Mouse (Mus musculus): Measurements from ENCODE around the gene Olfr684.

Olfr684 gene

DNA sequence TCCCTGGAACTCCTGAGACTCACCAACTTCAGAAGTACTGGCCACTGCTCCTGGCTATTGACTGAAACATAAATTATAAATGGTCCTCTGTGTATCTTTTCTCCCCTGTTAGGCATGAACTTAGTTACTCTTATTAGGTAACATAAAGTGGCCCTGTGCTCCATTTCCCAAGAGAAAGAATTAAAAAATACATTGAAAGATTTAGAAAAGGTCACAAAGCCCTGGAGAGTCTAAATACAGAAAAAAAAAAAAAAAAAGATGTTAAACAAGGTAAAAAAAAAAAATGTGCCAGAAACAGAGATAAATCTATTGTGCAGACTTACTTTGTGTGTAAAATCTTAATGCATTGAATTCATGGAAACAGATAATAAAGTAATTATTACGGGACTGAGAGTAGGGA is at the start of gene Olfr684:
Gene Olfr684, minus strand, starts transcription at position 101 of the 400 bp plus-strand sequence.
- no peak for DNase-seq (ENCODE audit: low read depth)

DNA sequence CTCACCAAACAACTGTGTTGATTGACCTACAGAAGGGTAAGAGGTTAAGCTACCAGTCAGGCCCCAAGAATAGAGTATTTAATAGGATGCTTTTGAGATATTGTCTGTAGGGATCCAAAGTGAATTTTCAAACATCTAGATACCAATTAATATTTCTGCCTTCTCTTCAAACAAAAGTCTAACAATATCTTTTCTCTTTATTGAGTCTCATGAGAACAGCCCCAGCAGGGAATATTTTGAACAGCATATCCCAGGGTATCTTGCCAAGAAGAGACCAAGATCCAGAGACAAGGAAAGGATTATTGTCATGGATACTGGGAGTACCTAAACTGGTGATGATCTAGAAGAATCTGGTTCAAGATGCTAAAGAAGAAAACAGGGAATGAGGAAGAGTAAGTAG is 43.9 kb upstream of the Olfr684 start, which contains the start of gene Olfr686:
Gene Olfr686, minus strand, starts transcription at position 101 of the 400 bp plus-strand sequence.
- no peak for DNase-seq (ENCODE audit: low read depth)

DNA sequence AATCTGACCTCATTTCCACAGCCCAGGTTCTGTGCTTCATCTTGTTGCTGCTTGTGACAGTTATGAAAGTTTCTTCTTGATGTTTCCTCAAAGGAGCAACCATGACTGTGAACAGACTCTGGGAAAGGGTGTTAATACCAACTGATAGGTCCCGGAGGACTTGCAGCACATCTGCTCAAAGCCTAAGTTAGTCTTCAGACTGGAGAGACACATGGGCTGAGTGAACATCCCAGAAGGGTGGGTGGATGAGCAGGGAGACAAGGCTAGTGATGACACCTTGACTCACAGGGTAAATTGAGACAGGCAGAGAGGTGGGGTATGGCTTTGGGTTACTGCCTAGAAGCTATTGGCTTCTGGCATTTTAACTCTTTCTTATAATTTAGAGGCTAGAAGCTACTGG is 22.5 kb upstream of the Olfr684 start, which contains the start of gene Olfr685:
Gene Olfr685, minus strand, starts transcription at position 101 of the 400 bp plus-strand sequence.
- DNase-seq (ENCODE audit: low read depth), result no peak

DNA sequence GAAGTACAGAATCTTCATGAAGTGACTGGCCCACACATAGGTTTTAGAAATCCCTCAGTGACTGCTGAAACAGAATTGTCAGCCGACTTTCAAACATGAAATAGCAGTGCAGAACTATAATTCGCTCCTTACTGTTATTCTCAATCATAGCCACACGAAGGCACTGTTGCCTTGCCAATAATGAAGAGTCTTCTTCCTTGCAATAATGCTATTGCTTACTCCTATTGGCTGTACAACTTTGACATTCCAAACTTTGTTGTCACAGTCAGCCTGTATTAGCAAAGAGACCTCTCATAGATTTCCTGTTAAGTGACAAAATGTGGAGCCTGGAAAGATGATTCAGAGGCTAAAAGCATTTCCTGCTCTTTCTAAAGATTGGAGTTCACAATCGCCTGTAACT is 7.3 kb upstream of the Olfr684 start:
- no peak for DNase-seq (ENCODE audit: low read depth)

DNA sequence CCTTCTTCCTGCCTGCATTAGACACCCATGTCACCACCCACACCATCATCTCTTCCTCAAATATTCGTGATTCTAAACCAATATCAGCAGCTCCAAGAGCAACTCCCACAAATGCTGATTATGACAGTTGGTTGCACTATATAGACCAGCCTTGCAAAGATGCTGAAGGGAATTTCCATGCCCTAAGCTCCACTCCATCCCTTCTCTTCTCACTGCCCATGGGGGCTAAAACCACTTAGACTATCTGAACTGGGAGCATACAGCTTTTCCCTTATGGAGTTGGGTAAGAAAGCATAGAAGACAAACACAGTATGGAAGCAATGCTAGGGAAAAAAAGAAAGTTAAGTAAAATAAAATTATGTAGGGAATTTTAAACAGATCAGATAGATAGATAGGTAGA is 16.5 kb downstream of the Olfr684 start, which contains the start of gene Olfr683:
Gene Olfr683, minus strand, starts transcription at position 101 of the 400 bp plus-strand sequence.
- no peak for DNase-seq (ENCODE audit: low read depth)

DNA sequence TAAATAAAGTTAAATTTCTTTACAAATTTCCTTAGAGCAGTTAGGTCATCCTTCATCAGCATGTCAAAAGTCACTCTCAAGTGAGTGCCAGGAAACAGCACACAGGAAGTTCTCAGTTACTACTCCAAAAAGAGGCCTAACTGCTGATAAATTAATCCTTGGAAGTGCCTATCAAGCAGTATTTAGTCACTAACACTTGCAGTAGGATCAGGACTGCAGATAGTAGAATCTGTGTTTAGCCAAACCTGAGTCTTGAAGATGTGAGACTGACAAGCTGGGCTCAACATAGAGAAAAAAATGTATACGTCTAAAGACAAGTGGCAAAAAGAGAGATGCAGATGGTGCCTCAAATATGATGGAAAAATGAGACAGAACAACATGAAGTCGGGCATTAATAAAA is 22.2 kb downstream of the Olfr684 start:
- DNase-seq (ENCODE audit: low read depth), result no peak

DNA sequence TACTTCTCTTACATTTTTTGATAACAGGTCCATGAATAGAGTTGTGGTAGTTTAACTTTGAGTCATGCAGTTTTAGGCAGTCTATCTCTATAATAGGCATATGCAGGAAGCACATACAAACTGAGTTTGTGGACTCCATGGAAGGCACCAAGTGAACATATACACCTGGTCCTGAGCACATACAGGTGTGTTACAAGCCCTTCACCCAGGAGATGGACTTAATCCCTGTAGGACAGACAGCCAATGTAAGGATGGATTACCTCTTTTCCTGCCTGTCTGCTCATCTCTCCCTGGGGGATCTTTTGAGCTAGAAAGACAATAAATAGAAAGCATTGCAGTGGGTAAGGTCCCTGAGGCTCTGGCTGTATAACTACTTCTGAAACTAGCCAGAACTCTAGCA is 46.9 kb downstream of the Olfr684 start, which contains the start of gene Olfr681:
Gene Olfr681, plus strand, starts transcription at position 301 of the 400 bp plus-strand sequence.
- no peak for DNase-seq (ENCODE audit: low read depth)
